Mouse (Mus musculus): ENCODE data around the gene Syt1.

DNA sequence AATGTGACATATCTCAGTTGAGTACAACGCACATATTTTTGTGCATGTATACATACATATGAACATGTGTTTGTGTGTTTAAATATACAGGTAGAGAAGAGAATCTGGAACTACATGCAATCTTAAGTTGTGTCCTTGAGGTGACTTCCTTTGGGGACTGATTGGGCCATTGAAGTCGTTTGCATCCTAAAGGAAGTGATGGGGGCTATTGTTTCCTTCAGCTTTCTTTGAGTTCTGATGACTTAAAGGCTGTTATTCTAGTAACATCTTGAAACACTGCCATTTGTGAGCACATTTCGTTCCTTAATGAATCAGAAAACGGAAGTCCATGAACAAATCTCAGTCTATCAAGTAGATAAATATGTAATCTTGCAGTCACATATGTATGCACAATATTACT lies 438.0 kb downstream of the Syt1 start:
- TF ChIP-seq CTCF (IDR thresholded peaks at IDR 0.05) (no peak), EP300 (IDR thresholded peaks at IDR 0.05) (no peak)
